Mouse (Mus musculus): ENCODE measurements around the gene 4933416C03Rik. TPM values are rescaled to one million over a fixed set of nuclear protein-coding genes. Genes with fewer than 3 reads are reported as not detected.

Gene 4933416C03Rik
- total RNA-seq, 4 experiments from 2014 or later, result not detected

DNA sequence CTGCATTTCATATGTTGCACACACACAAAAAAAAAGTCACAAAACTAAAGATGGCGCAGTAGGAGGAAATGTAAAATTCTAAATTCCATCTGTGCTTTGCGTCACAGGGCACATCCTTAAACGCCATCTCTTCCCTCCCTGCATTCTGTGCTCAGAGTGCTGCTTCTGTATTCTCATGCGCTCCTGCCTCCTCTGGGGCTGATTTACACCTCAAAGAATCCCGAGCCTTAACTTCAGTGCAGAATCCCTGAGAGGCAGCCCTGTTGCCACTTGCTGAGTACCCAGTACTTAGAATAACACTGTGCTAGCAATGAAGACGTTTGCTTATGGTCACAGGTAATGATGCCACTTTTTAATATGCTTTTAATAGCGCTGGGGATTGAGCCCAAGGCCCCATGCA is 34.3 kb downstream of the 4933416C03Rik start:
- no peak for DNase-seq (ENCODE audit: low spot score in 2 of 2)

DNA sequence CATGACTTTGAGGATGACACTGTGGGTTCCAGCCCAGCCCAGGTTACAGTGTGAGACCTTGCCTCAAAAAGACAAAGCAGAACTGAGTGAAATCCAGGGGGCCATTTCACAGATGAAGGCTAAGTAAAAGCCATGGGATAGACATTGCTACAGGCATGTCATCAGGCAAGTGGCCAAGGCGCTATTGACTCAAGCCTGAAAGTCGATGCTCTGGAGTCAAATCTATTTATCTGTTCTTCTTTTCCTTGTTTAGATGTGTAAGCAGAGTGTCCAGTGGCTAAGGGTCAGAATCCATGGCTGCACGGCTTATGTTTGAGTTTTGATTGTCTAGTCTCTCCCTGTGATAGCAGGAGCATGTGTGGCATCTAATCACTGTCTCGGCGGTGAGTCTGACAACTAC is 35.1 kb downstream of the 4933416C03Rik start:
- no peak for DNase-seq (ENCODE audit: low spot score in 2 of 2)

DNA sequence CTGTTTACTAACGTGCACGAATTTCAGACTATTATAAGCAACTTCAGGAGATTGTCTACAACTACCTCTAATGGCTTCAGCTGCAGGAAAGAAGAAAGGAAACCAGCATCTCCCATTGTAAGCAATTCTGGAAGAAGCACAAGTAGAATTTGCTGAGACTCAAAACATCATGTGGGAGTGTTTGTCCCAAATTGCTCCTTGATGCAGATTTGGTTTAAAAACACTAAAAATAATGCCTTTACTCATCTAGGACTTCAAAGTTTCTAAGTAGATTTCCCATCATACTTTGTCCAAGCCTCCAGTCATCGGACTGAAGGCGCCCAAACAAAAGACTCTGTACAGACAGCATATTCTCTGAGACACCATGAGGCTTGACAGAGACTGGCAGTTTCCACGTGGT is 37.8 kb downstream of the 4933416C03Rik start:
- no peak for DNase-seq (ENCODE audit: low spot score in 2 of 2)

Other genes with a start within 250 kb of the 4933416C03Rik start
- under 1 TPM; 0.36 to 0.73 (median 0.39) TPM for gene Ptprr, start 95.7 kb downstream of the 4933416C03Rik start, total RNA-seq (2022)
- gene Ptprb, start 161.6 kb upstream of the 4933416C03Rik start, total RNA-seq (2022), result 10 to 100 TPM; 16.5 to 22.8 (median 20.0) TPM